Mouse (Mus musculus): Measurements from ENCODE around the gene Bcas3. TPM values are rescaled to one million over a fixed set of nuclear protein-coding genes. Genes with fewer than 3 reads are reported as not detected.

Bcas3 gene
- polyA plus RNA-seq, 1 experiment from 2014 or later: 28.2 TPM

DNA sequence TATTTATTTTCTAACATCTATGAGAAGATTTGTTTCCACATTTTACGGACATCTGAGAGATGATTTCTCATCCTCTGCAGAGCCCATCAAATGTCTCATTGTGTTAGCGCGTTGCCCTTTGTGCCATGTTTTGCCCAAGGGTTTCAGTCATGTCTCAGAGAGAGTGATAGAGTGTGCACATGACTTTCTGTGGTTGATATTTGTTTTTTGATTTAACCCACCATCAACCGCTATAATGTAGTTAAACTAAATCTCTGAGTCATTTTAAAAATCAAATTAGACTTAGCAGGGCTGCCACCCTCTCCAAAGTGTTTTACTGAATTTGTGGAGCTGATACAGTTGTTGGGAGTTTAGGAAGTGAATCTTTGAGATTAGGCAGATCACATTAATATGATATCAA is 288.5 kb downstream of the Bcas3 start:
- Histone ChIP-seq H3K4me2 (peak overlapping the region; percentile 41; the same call in 1 of the 2 replicates), H3K4me3 (replicated peaks) (no peak overlapping the region), H3K9ac (no peak overlapping the region), H3K27me3 (peaks cover 38% of the 10 kb centered on the region), H3K9me3 (replicated peaks) (no peaks in the 10 kb centered on the region), H3K4me1 (peaks cover 67% of the 10 kb centered on the region), H3K36me3 (no peaks in the 10 kb centered on the region), H3K27ac (peak overlapping the region; percentile 56; the same call in 1 of the 2 replicates)
- ATAC-seq (replicated peaks; ENCODE audit: low FRiP score): no peak
- 72% methylated on average over 4 of the region's 4 CpGs for WGBS

DNA sequence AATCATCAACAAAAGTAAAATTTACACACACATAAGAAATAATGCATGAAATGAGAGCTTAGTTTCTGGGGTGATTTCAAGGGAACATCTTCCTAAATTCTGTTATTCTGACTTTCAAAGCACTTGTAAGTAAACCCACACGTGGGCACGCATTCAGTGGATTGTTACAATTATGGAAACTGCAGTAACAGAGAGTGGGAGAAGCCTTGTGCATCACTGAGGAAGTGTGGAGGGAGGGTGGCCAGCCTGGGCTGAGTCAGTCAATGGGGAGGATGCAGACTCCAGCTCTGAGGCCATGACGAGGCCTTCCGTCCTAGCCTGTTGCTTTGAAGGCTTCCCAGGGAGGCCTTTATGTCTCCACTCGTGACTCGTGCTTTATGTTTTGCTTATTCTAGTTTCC is 289.6 kb downstream of the Bcas3 start:
- Histone ChIP-seq H3K27me3 (peaks cover 49% of the 10 kb centered on the region), H3K4me3 (replicated peaks) (no peak overlapping the region), H3K36me3 (no peaks in the 10 kb centered on the region), H3K4me2 (no peak overlapping the region), H3K27ac (peak overlapping the region; percentile 63), H3K4me1 (peaks cover 61% of the 10 kb centered on the region), H3K9ac (no peak overlapping the region), H3K9me3 (replicated peaks) (no peaks in the 10 kb centered on the region)
- ATAC-seq (replicated peaks; ENCODE audit: low FRiP score): no peak
- WGBS: 53% methylated on average over 6 of the region's 6 CpGs

DNA sequence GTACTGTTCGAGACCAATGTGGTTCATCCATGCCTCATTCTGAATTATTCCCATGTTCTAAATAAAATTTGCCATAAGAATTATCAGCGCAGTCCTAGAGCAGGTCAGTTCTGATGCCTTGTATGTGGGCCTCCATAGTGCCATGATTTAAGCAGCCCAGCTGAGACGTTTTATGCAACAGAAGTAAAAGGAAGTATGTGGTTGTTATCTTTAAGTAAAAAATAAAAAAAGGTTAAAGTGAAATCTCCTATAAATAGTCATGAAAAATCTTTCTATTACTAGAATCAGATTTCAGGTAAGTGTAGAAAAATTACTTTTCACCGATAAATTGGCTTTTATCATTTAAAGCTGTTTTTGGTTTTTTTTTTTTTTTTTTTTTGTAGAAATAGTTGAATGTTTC is 290.1 kb downstream of the Bcas3 start:
- no peak overlapping the region for H3K9ac ChIP-seq
- H3K4me2 ChIP-seq: no peak overlapping the region
- WGBS: 76% methylated on average over 4 of the region's 4 CpGs
- H3K9me3 ChIP-seq (replicated peaks): no peaks in the 10 kb centered on the region
- no peak for ATAC-seq (replicated peaks; ENCODE audit: low FRiP score)
- H3K4me3 ChIP-seq (replicated peaks): no peak overlapping the region
- H3K27me3 ChIP-seq: peaks cover 53% of the 10 kb centered on the region
- peaks cover 61% of the 10 kb centered on the region for H3K4me1 ChIP-seq
- H3K36me3 ChIP-seq: no peaks in the 10 kb centered on the region
- peak overlapping the region; percentile 63 for H3K27ac ChIP-seq

DNA sequence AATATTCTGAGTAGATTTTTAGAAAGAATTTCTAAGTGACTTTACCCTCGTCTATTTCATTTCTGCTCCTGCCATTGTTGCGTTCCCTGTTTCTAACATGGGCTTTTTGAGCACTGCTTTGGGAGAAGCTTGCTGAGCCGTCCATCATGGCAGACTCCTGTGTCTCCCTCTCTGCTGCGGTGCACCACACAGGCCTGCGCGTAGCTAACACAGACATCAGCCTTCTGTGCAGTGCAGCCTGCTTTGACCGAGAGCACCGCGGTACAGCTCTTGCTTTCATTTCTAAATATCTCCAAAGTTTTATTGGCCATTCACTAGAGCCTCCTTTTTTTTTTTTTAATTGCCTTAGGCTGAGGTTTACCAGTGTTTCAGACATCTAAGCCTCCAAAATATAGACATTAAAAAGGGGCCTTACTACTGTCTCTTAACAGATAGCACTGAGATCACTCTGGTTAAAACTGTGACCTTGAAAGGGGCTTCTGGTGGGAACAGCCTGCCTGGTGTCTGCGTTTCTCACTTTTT is 290.6 kb downstream of the Bcas3 start:
- Histone ChIP-seq H3K4me3 (replicated peaks) (no peak overlapping the region), H3K4me2 (peak overlapping the region; percentile 12; the same call in 1 of the 2 replicates), H3K9me3 (replicated peaks) (no peaks in the 10 kb centered on the region), H3K27me3 (peaks cover 54% of the 10 kb centered on the region), H3K9ac (no peak overlapping the region), H3K36me3 (no peaks in the 10 kb centered on the region), H3K4me1 (peaks cover 60% of the 10 kb centered on the region), H3K27ac (peak overlapping the region; percentile 82)
- no peak for ATAC-seq (replicated peaks; ENCODE audit: low FRiP score)
- 53% methylated on average over 10 of the region's 10 CpGs for WGBS

DNA sequence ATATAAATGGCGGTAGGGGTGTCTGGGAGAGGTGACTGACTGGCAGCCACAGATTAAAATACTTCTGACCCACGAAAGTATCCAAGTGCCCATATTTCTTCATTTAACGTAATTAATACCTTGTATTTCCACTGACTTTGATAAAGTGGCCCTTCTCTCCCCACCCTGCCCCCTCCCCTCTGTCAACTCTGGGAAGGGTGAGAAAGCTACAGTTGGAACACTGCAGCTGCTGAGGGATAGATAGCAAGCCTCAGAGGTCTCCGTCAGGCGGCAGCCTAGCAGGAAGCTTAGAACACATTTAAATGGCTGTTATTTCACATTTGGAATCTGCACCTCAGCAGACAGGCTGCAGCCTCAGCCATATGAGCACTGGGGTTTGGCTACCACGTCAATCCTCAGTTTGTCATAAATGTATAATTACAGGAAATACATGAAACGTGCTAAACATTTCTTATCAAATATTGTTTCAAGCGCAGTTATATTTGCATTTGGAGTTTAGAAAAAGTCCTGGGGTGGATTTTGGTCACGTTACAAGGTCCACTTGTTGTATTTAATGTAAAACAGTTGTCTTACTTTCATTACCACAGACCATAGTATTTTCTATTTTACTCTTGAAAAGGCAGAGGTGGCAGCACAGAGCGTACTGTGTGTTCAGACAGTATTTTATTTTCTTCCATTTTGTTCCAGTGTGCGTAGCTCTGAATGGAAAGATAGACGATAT is 291.2 kb downstream of the Bcas3 start:
- peaks cover 54% of the 10 kb centered on the region for H3K27me3 ChIP-seq
- H3K9me3 ChIP-seq (replicated peaks): no peaks in the 10 kb centered on the region
- H3K4me3 ChIP-seq (replicated peaks): no peak overlapping the region
- peak overlapping the region; percentile 82 for H3K27ac ChIP-seq
- 46% methylated on average over 12 of the region's 12 CpGs for WGBS
- peak overlapping the region; percentile 20; the same call in 1 of the 2 replicates for H3K4me2 ChIP-seq
- H3K36me3 ChIP-seq: no peaks in the 10 kb centered on the region
- H3K9ac ChIP-seq: no peak overlapping the region
- peaks cover 61% of the 10 kb centered on the region for H3K4me1 ChIP-seq
- no peak for ATAC-seq (replicated peaks; ENCODE audit: low FRiP score)

DNA sequence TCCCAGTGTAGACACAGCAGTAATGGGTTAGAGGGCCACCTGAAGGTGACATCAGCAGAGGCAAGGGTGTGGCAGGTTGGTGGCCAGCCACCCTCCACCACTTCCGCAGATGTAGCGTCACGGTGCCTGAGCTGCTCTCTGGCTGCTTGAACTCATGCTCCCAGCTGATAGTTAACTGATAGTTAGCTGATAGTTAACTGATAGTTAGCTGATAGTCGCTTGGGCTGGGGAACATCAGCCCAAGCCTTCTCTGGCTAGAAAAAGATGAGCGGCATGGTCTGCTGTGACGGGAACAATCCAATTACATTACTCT is 291.7 kb downstream of the Bcas3 start:
- 63% methylated on average over 6 of the region's 6 CpGs for WGBS
- no peak overlapping the region for H3K9ac ChIP-seq
- peaks cover 60% of the 10 kb centered on the region for H3K4me1 ChIP-seq
- no peaks in the 10 kb centered on the region for H3K9me3 ChIP-seq (replicated peaks)
- H3K36me3 ChIP-seq: no peaks in the 10 kb centered on the region
- H3K4me2 ChIP-seq: peak overlapping the region; percentile 20; the same call in 1 of the 2 replicates
- no peak for ATAC-seq (replicated peaks; ENCODE audit: low FRiP score)
- peak overlapping the region; percentile 82 for H3K27ac ChIP-seq
- H3K4me3 ChIP-seq (replicated peaks): no peak overlapping the region
- H3K27me3 ChIP-seq: peaks cover 52% of the 10 kb centered on the region

DNA sequence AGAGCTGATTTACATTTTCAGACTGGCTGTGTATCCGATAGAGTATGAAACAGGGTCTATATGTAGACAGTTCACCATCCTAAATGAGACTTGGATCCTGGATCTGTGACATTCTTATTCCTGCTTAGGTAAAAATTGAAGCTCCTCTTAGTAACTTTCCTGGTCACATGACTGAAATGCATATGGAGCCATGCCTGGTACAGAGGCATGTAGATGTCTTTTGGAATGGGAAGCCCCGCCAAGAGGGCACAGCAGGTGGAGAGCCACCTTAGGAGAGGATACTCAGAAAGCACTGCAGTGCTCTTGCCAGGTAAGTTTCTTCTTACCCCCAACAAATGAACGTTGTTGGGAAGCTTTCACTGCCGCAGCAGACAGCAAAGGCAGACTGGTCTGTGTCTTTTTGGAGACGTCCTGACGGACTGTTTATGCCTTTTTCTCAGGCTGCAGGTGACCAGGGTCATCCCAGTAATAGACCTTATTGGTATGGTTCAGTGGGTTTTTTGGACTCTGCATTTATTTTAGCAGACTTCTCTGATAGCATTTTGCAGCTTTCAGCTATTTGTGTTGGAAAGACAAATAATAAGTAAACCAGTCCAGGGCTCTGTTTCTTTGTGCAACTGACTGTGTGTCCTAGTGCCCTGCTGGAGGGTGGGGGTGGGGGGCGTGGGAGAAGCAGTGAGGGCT is 292.3 kb downstream of the Bcas3 start:
- Histone ChIP-seq H3K27ac (peak overlapping the region; percentile 82; the same call in 1 of the 2 replicates), H3K4me1 (peaks cover 57% of the 10 kb centered on the region), H3K4me2 (no peak overlapping the region), H3K27me3 (peaks cover 53% of the 10 kb centered on the region), H3K9me3 (replicated peaks) (no peaks in the 10 kb centered on the region), H3K4me3 (replicated peaks) (no peak overlapping the region), H3K9ac (no peak overlapping the region), H3K36me3 (no peaks in the 10 kb centered on the region)
- no peak for ATAC-seq (replicated peaks; ENCODE audit: low FRiP score)
- 61% methylated on average over 7 of the region's 7 CpGs for WGBS

DNA sequence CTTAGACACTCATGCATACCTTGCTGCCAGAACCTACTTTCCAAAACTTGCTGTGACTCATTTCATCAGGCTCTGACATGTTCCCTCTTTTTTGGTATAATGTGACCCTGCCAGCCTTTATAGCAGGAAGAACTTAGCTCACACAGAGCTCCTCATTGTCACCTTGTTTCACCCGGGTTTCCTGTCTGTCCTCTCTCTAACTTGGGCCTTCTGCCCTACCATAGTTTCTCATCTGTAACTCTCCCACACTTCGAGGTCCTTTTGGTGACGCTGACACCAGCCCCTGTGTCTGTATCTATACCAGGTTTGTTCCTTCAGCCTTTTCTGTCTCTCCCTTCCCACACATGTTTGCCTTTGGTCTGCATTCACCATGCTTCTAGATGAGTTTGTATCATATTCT is 295.9 kb downstream of the Bcas3 start:
- no peak overlapping the region for H3K4me3 ChIP-seq (replicated peaks)
- peak overlapping the region; percentile 58; the same call in 1 of the 2 replicates for H3K27ac ChIP-seq
- no peaks in the 10 kb centered on the region for H3K9me3 ChIP-seq (replicated peaks)
- no peaks in the 10 kb centered on the region for H3K36me3 ChIP-seq
- H3K4me1 ChIP-seq: peaks cover 30% of the 10 kb centered on the region
- 38% methylated on average over 3 of the region's 3 CpGs for WGBS
- H3K4me2 ChIP-seq: no peak overlapping the region
- H3K27me3 ChIP-seq: peaks cover 65% of the 10 kb centered on the region
- no peak overlapping the region for H3K9ac ChIP-seq
- no peak for ATAC-seq (replicated peaks; ENCODE audit: low FRiP score)

DNA sequence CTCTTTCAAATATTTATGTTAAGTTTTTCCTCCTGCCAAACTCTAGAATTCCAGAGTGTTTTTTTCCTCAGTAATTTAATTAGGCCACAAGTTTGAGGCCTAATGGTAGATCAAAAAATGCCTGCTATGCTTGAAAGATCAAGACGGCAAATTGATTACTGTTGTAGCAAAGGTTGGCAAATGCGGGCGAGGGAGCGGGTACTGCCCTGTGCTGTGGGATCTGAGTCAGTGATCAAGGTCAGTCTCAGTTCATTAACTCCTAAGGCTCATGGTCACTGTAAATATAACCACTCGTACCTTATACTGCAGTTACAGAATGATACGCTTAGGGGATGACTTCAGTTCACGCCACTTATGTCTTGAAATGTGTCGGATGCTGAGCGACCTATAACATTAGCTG is 296.4 kb downstream of the Bcas3 start:
- Histone ChIP-seq H3K27ac (no peak overlapping the region), H3K4me2 (no peak overlapping the region), H3K4me3 (replicated peaks) (no peak overlapping the region), H3K36me3 (no peaks in the 10 kb centered on the region), H3K27me3 (peaks cover 66% of the 10 kb centered on the region), H3K9ac (no peak overlapping the region), H3K4me1 (peaks cover 26% of the 10 kb centered on the region), H3K9me3 (replicated peaks) (no peaks in the 10 kb centered on the region)
- 47% methylated on average over 9 of the region's 9 CpGs for WGBS
- peak; percentile 71 for ATAC-seq (replicated peaks; ENCODE audit: low FRiP score)

DNA sequence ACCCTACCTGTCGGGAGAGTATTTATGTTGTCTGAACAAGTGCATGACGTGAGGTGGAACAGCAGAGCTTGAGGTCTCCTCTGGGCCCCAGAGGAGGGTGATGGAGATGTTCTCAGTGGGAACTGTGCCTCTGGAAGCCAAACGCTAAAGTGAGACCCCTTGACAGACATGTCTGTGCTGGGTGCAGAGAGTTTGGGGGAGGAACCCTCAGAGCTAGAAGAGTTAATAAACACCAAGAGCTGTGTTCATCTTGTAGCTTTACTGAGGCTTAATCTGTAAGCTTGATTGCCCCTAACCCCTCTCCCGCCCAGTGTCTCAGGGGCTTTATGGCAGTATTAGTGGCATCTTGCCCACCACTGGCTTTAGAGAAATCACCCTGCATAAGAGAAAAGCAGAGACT is 304.5 kb downstream of the Bcas3 start:
- Histone ChIP-seq H3K4me3 (replicated peaks) (no peak overlapping the region), H3K4me1 (peaks cover 8% of the 10 kb centered on the region; the same call in 1 of the 2 replicates), H3K36me3 (no peaks in the 10 kb centered on the region), H3K4me2 (no peak overlapping the region), H3K27me3 (peaks cover 48% of the 10 kb centered on the region), H3K9ac (no peak overlapping the region), H3K27ac (0 out of 2 replicates have a peak overlapping the region, but pooled peaks have one; percentile 7), H3K9me3 (replicated peaks) (no peaks in the 10 kb centered on the region)
- 51% methylated on average over 4 of the region's 4 CpGs for WGBS
- ATAC-seq (replicated peaks; ENCODE audit: low FRiP score): no peak

DNA sequence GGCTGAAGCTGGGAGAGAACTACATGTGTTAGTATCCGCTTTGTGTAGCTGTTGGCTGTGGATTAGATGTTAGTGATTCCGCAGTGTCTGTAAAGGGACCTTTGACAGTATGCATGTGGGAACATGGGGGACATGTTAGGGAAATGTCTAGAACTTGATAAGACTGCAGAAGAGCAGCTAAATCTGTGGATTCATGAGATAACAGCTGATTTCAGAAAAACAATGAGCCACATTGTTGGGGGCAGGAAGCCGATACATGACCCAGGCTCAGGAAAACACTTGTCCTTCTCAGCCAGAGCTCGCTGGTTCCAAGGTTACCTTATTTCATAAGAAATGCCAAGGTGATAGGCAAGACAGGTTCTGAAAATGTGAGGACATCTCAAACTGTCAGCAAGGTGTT is 307.3 kb downstream of the Bcas3 start:
- H3K9ac ChIP-seq: no peak overlapping the region
- peaks cover 14% of the 10 kb centered on the region; the same call in 1 of the 2 replicates for H3K4me1 ChIP-seq
- H3K27ac ChIP-seq: no peak overlapping the region
- H3K27me3 ChIP-seq: peaks cover 22% of the 10 kb centered on the region
- no peak for ATAC-seq (replicated peaks; ENCODE audit: low FRiP score)
- no peaks in the 10 kb centered on the region for H3K36me3 ChIP-seq
- WGBS: 84% methylated on average over 4 of the region's 4 CpGs
- H3K4me3 ChIP-seq (replicated peaks): no peak overlapping the region
- no peak overlapping the region for H3K4me2 ChIP-seq
- H3K9me3 ChIP-seq (replicated peaks): no peaks in the 10 kb centered on the region

DNA sequence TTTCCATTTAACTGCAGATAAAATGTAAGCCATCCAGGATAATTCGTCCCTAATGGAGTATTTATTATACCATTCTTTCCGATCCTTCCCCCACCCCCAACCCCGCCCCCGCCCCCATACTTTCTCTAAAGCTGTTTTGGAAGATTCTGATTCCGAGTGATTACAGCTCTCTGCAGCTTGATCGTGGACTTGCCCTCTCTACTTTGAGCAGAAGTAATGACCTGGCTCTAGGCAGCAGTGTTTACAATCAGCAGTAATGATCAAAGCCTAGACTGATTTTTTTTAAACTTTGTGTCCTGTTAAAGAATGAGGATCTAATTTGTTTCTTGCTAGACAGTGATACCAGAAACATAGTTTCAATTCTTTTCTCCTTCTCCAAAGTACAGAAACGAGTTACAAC is 314.2 kb downstream of the Bcas3 start:
- H3K36me3 ChIP-seq: no peaks in the 10 kb centered on the region
- peaks cover 25% of the 10 kb centered on the region for H3K4me1 ChIP-seq
- H3K27ac ChIP-seq: peak overlapping the region; percentile 59; the same call in 1 of the 2 replicates
- peak overlapping the region; percentile 29; the same call in 1 of the 2 replicates for H3K4me2 ChIP-seq
- no peak overlapping the region for H3K9ac ChIP-seq
- WGBS: 44% methylated on average over 7 of the region's 7 CpGs
- H3K27me3 ChIP-seq: 0 out of 2 replicates have a peak, but pooled peaks cover 4% of the 10 kb centered on the region
- H3K9me3 ChIP-seq (replicated peaks): no peaks in the 10 kb centered on the region
- no peak overlapping the region for H3K4me3 ChIP-seq (replicated peaks)
- no peak for ATAC-seq (replicated peaks; ENCODE audit: low FRiP score)

All from kidney, embryonic 15.5 days (tissue).